Mouse (Mus musculus): ENCODE data around the gene Lmna. TPM values are rescaled to one million over a fixed set of nuclear protein-coding genes. Genes with fewer than 3 reads are reported as not detected.

The Lmna gene
- total RNA-seq, 4 experiments from 2014 or later, result 112 to 127 (median 118) TPM

GRCm38 (mm10) chr3:88501366-88502030 is 8.3 kb downstream of the Lmna start:
- DNase-seq (ENCODE audit: low spot score), result no peak

GRCm38 (mm10) chr3:88500655-88501365 is 8.9 kb downstream of the Lmna start:
- DNase-seq (ENCODE audit: low spot score), result no peak

DNA sequence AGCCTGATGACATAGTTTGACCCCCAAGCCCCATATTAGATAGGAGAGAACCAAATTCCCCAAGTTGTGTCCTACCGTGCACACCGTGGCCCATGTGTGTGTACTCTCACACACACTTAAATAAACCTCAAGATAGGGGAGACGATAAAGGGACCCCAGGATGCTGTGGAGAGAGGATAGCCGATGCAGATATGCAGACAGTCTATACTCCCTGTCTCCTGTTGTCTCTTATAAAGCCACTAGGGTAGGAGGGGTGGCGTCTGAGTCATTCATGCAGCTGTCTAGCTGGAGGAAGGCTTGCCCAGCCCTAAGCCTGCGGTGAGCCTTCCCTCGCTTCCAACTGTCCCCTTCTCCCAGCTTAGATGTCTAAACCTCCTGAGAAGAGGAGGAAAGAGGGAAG is 9.7 kb downstream of the Lmna start:
- DNase-seq (ENCODE audit: low spot score), result no peak

- no peak for DNase-seq (ENCODE audit: low spot score)
Measured at GRCm38 (mm10) chr3:88499580-88499979, 10.2 kb downstream of the Lmna start.

DNA sequence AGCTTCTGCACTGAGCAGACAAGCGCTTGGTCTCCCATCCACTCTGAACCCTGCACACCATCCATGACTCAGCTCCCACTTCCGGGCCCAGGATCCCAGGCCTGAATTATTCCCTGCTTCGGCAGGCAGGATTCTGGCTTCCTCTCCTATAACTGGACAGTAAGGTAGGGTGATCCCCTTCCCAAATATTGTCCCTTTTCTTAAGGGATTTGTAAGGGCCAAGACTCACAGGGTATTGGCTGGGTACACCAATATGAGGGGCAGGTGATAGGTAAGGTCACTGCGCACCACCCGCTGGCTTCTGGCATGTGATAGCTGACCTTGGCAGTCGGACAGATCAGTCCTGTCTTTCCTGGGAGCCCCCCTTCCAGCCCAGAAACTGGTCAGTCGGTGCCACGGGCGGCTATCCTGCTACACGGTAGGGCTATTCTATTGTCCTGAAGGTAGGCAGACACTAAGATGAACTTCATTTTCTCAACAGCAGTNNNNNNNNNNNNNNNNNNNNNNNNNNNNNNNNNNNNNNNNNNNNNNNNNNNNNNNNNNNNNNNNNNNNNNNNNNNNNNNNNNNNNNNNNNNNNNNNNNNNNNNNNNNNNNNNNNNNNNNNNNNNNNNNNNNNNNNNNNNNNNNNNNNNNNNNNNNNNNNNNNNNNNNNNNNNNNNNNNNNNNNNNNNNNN is 13.9 kb downstream of the Lmna start:
- peak; percentile 55 for DNase-seq (ENCODE audit: low spot score)

DNA sequence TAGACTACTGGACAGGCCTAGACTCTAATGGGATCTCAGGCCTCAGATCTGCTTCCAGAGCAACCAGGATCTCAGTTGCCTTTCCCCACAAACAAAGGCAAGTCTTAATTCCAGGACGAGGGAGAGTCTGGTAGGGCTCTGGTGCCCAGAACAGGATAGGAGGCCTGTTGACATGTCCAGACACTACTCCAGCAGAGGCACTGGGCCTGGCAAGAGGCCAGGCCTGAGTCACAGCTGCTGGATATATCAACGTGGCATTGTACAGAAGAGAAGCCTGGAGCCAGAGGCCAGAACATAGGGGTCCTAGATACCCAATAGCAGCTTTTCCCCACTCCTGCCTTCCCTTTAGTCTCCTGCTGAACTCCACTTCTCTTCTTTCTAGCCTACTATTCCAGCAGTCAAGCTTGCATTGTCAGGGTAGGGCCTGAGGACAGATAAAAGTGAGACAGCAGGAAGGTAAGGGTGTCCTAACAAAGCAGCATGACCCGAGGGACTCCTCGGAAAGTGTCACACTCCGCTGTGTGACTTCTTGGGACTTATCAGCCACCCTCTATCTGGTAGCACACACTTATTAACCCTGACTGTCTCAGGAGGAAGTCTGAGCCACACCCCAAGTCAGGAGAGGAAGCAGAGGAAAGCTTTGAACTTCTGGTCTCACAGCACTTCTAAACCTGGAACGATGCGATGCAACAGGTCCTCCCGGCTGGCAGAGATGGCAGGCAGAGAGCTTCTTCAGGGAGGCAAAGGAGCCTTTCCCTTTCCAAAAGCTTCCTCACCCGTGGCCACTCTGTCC is 14.7 kb downstream of the Lmna start:
- DNase-seq (ENCODE audit: low spot score), result peak; percentile 67

GRCm38 (mm10) chr3:88493706-88494582 is 15.8 kb downstream of the Lmna start:
- no peak for DNase-seq (ENCODE audit: low spot score)

- DNase-seq (ENCODE audit: low spot score), result no peak
Measured at GRCm38 (mm10) chr3:88487396-88487795, 22.4 kb downstream of the Lmna start.

DNA sequence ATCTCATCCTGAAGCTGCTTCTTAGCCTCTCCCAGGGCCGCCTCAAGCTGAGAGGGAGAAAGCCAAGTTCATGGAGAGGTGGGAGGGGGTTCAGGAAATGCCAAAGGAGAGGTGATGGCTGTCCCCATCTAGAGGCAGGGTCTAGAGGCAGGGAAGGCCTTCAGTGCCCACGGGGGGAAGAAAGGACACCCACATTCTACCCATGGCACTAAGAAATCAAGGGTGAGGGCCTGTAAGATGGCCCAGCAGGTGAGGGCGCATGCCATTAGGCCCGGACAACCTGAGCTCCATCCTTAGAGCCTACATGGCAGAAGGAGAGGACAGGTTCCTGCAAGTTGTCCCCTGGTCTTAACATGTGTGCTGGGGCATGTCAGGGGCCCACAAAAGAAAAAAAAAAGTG is 22.9 kb downstream of the Lmna start:
- no peak for DNase-seq (ENCODE audit: low spot score)

DNA sequence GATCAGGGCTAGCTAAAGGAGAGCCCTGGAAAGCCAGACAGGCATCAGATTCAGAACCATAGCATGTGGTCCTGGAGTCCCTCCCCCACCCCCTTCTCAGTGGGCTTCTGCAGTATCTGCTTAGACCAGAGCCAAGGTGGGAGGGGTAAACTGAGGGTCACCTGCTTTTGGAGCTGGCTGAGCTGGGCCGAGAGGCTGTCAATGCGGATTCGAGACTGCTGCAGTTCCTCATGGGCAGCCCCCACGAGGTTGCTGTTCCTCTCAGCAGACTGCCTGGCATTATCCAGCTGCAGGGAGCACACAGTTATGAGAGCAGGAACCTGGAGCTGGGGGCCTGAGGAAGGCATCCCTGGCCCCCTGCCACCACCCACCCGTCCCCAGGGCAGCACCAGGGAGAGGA is 23.7 kb downstream of the Lmna start:
- no peak for DNase-seq (ENCODE audit: low spot score)

DNA sequence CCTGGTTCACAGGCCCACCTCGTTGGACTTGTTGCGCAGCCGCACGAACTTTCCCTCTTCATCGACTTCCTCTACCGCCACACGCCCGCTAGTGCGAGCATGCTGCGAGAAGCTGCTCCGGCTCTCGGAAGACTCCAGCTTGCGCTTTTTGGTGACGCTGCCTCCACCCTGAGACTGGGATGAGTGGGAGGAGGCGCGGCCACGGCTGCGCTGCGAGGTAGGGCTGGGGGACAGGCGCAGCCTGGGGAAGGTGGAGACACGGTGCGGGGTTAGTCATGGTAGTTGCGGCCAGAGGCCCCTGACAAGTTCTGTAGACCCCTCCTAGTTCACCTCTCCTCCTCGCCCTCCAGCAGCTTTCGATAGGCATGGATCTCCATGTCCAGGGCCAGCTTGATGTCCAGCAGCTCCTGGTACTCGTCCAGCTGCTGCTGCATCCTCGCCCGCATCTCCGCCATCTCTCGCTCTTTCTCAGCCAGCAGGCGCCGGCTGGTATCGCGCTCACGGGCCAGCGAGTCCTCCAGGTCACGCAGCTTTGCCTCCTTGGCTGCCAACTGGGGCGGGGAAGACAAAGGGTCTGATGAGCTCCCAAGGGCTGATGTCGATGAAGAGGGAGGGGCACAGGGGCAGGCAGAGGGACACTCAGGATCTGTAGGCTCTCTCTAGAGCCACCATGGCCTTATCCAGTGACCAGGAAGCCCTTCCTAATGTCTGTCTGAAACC is 25.0 kb downstream of the Lmna start:
- no peak for DNase-seq (ENCODE audit: low spot score)

DNA sequence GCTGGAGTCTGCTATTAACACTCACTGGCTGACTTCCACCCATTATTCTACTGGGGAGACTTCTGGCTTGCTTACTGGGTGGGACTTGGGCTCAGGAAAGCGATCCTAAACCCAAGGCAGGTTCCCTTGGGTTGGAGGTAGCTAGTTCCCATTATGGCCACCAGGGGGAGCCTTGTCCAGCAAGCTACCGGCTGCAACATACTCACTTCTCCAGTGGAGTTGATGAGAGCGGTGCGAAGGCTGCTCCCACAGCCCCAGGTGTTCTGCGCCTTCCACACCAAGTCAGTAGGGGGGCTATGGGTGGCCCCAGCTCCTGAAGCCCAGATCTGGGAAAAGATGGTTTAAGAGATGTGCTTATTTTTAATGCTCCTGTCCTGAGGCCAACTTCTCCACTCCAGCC is 26.1 kb downstream of the Lmna start:
- peak; percentile 69 for DNase-seq (ENCODE audit: low spot score)

DNA sequence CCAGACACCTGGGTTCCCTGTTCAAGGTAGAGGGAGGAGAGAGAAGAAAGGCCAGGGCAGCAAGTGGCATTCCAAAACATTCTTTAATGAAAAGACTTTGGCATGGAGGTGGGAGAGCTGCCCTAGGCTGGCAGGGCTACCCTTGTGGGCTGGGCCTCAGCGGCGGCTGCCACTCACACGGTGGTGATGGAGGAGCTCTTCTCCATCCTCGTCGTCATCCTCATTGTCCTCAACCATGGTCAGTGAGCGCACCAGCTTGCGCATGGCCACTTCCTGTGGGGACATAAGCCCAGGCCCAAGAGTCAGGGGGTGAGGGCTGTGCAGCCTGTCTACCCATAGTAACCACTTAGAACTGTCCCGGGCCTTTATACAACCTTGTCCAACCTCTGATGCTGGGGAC is 26.6 kb downstream of the Lmna start:
- no peak for DNase-seq (ENCODE audit: low spot score)

DNA sequence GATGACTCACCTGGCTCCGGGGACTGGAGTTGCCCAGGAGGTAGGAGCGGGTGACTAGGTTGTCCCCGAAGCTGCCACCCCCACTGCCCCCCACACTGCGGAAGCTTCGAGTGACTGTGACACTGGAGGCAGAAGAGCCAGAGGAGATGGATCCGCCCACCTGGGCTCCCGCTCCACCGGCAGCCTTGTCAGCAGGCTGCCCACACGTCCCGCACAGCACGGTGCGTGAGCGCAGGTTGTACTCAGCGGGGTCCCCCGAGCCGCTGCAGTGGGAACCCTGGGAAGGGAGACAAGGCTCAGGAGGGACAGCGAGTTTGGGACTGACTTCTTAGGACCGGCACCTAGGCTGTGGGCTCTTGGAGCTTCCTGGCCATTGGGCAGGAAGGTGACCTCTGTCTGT is 27.4 kb downstream of the Lmna start:
- no peak for DNase-seq (ENCODE audit: low spot score)

GRCm38 (mm10) chr3:88481372-88482040 is 28.2 kb downstream of the Lmna start:
- no peak for DNase-seq (ENCODE audit: low spot score)

- no peak for DNase-seq (ENCODE audit: low spot score)
Measured at GRCm38 (mm10) chr3:88480679-88481078, 29.1 kb downstream of the Lmna start.

DNA sequence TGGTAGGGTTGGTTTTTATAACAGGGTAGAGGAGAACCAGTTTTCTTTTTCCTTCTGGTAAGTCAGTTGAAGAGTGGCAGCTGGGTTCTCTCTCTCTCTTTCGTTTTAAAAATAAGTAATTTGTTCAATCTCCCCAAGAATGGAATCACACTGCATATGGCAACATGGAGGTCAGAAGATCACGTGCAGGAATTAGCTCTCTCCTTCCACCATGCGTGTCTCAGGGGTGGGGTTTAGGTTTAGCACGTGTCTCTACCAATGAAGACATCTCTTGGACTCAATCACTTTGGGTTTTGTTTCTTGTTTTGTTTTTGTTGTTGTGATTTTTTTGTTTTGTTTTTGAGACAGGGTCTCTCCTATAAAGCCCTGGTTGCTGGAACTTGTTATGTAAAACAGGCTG is 29.9 kb downstream of the Lmna start:
- no peak for DNase-seq (ENCODE audit: low spot score)

DNA sequence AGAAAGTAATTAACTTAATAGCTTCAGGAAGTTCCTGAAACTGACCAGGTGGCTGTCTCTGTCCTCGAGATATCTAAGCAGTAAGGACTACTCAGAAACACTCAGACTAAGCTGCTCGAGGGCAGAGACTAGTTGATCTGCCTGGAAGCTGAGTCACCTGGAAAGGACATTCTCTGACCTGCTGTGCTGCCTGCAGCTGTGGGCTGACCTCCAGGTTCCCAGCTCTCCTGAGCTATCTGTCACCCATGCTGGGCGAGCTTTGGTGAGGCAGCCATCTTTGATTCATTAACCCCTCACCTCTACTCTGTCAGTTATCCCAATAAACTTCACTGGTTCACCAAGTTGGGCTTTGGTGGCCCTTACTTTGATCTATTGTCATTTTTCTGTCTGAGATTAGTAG is 30.6 kb downstream of the Lmna start:
- DNase-seq (ENCODE audit: low spot score), result no peak

DNA sequence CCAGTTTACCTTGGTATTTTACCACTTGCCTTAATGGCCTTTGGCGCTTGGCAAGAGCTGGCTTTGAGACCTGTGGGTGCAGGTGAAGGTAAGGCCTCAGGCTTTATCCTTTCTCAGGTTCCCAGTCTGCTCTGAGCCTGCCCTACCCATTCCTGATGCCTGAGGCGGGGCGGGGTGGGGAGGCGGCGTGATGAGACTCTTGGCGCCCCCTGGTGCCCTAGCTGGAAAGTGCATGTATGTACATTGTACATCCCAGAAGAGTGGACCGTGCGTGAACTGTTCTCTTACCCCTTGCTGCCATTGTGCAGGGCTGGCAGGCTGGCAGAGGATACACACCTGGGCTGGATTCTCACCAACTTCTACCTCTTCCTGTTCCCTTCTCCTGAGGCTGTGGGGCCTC is 32.0 kb downstream of the Lmna start:
- DNase-seq (ENCODE audit: low spot score), result peak; percentile 78

GRCm38 (mm10) chr3:88476403-88476802 is 33.4 kb downstream of the Lmna start:
- no peak for DNase-seq (ENCODE audit: low spot score)

All from heart, adult 8-10 months (tissue).